Mouse (Mus musculus): ENCODE results near the gene Rapgef1. TPM values are rescaled to one million over a fixed set of nuclear protein-coding genes. Genes with fewer than 3 reads are reported as not detected.

The Rapgef1 gene
- total and polyA plus RNA-seq, 3 experiments, result 86.5 to 185 (median 170) TPM

DNA sequence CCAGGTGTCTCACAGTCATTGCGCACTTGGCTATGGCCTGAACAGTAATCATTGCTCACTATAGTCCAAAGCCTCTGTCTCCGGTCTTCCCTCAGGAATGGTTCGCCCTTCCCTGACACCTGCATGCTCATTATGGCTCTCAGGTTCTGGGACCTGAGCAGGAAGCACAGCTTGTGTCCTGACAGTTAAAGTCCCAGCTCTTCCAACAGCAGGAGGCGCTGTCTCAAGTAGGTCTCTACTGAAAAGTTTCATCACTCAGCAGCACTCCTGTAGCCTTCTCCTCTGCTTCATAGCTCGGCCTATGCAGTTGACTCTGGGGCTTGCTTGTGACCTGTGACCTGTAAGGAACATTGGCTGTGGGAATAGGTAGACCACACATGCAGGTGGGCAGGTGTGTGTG lies 45.9 kb downstream of the Rapgef1 start:
- Histone ChIP-seq H3K4me2 (ENCODE audit: insufficient read depth, low read depth, poor library complexity, severe bottlenecking) (no peak overlapping the region), H3K9ac (ENCODE audit: insufficient read depth, low read depth) (no peak overlapping the region), H3K79me2 (replicated peaks; ENCODE audit: control insufficient read depth, extremely low read depth, insufficient read depth, poor library complexity, severe bottlenecking) (peaks cover 91% of the 10 kb centered on the region), H3K4me3 (replicated peaks in 1 of 3; ENCODE audit: low read depth in 2 of 3, low read length in 2 of 3, poor library complexity in 1 of 3) (no peak overlapping the region), H3K9me3 (replicated peaks; ENCODE audit: low read length) (no peaks in the 10 kb centered on the region), H3K27ac (ENCODE audit: insufficient read depth, low read depth) (peak overlapping the region; percentile 58), H3K4me1 (ENCODE audit: control insufficient read depth in 1 of 2, insufficient read depth in 2 of 2) (peaks cover 80 to 100% of the 10 kb centered on the region in 2 experiments), H3K27me3 (replicated peaks) (no peaks in the 10 kb centered on the region), H3K36me3 (replicated peaks in 1 of 2; ENCODE audit: control insufficient read depth in 1 of 2, insufficient read depth in 1 of 2, low read length in 1 of 2) (peaks cover 10 to 72% of the 10 kb centered on the region in 2 experiments)
- in situ Hi-C loops (cut with MboI; ENCODE audit: low pct_ligation_motif_present, low pct_unique_long_range_greater_than_20kb, low sequenced_read_pairs), result no loop called here
- TF ChIP-seq ZC3H11A (IDR thresholded peaks at IDR 0.05; ENCODE audit: low read depth, low read length), result no peak
- peak; percentile 65 for TF ChIP-seq SMC3 (IDR thresholded peaks at IDR 0.05; ENCODE audit: low read depth, low read length)
- peak; percentile 58 to 66 for TF ChIP-seq CTCF (conservative IDR thresholded peaks at IDR 0.05 in 1 of 2, IDR thresholded peaks at IDR 0.05 in 1 of 2; ENCODE audit: low read depth in 2 of 2, low read length in 2 of 2)
- TF ChIP-seq MYC (IDR thresholded peaks at IDR 0.05; ENCODE audit: low read depth, low read length), result 0 out of 2 replicates have a peak, but pooled peaks have one; percentile 16
- TF ChIP-seq RAD21 (IDR thresholded peaks at IDR 0.05; ENCODE audit: low read depth, low read length), result peak; percentile 37
- TF ChIP-seq MAZ (IDR thresholded peaks at IDR 0.05; ENCODE audit: low read depth, low read length), result 0 out of 2 replicates have a peak, but pooled peaks have one; percentile 19
- no peak for TF ChIP-seq NELFE (IDR thresholded peaks at IDR 0.05; ENCODE audit: low read depth, low read length)
- no peak for TF ChIP-seq POLR2A (IDR thresholded peaks at IDR 0.05; ENCODE audit: low read depth, low read length)
- peak; percentile 71 for DNase-seq (ENCODE audit: extremely low read depth)
- dilution Hi-C loops (cut with MboI; ENCODE audit: extremely low pct_ligation_motif_present, extremely low pct_unique_long_range_greater_than_20kb, low sequenced_read_pairs), result no loop called here

DNA sequence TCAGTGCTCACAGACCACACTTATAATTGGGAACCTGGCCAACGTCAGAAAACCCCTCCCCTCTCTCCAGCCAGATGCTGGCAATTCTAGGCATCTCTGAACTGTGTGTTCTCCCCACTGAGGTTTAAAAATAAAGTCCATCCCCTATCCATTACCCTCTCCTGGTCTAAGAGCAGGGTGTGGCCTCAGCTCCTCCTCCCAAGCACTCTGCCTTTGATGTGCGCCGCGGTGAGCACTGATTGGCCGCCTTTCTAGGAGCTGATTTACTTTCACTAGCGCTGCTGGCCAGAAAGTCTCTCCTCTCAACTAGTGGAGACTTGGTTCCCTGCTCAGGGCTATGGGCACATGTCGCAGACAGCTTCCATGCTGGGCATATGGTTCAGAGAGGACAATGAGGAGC lies 47.1 kb downstream of the Rapgef1 start:
- H3K9ac ChIP-seq (ENCODE audit: insufficient read depth, low read depth), result no peak overlapping the region
- no peak for DNase-seq (ENCODE audit: extremely low read depth)

DNA sequence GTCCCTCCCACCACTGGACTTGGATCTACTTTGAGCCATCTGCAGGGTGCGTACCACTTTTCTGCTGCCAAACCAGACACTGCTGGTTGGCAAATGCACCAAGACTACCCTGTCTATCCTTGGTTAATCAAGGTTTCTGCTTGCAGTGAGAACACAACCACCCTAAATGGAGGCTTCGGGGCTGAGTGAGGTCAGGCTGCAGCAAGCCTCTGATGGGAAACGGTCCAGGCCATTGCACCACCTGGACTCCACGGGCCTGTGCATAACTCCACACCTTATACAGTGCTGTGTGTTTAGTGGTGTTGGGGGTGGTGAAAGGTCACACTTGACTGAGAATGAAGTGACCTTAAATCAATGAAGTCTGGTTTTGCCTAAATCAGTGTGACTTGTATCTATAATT lies 47.6 kb downstream of the Rapgef1 start:
- H3K4me1 ChIP-seq (ENCODE audit: control insufficient read depth in 1 of 2, insufficient read depth in 2 of 2), result peaks cover 90 to 100% of the 10 kb centered on the region in 2 experiments
- in situ Hi-C loops (cut with MboI; ENCODE audit: low pct_ligation_motif_present, low pct_unique_long_range_greater_than_20kb, low sequenced_read_pairs) (no loop called here), dilution Hi-C loops (cut with MboI; ENCODE audit: extremely low pct_ligation_motif_present, extremely low pct_unique_long_range_greater_than_20kb, low sequenced_read_pairs) (no loop called here)
- peaks cover 10 to 74% of the 10 kb centered on the region in 2 experiments for H3K36me3 ChIP-seq (replicated peaks in 1 of 2; ENCODE audit: control insufficient read depth in 1 of 2, insufficient read depth in 1 of 2, low read length in 1 of 2)
- no peak for DNase-seq (ENCODE audit: extremely low read depth)
- no peaks in the 10 kb centered on the region for H3K9me3 ChIP-seq (replicated peaks; ENCODE audit: low read length)
- no peak overlapping the region for H3K9ac ChIP-seq (ENCODE audit: insufficient read depth, low read depth)
- TF ChIP-seq BHLHE40 (IDR thresholded peaks at IDR 0.05; ENCODE audit: low read depth, low read length), result no peak
- TF ChIP-seq PAX5 (IDR thresholded peaks at IDR 0.05; ENCODE audit: low read length), result no peak
- TF ChIP-seq RCOR1 (conservative IDR thresholded peaks at IDR 0.05; ENCODE audit: low read depth, low read length), result no peak
- TF ChIP-seq KAT2A (IDR thresholded peaks at IDR 0.05; ENCODE audit: insufficient replicate concordance, low read length), result no peak
- no peak for TF ChIP-seq MAZ (IDR thresholded peaks at IDR 0.05; ENCODE audit: low read depth, low read length)
- TF ChIP-seq NELFE (IDR thresholded peaks at IDR 0.05; ENCODE audit: low read depth, low read length), result no peak
- TF ChIP-seq POLR2A (IDR thresholded peaks at IDR 0.05; ENCODE audit: low read depth, low read length), result no peak
- peak overlapping the region; percentile 11; the same call in 1 of the 2 replicates for H3K27ac ChIP-seq (ENCODE audit: insufficient read depth, low read depth)
- H3K27me3 ChIP-seq (replicated peaks), result no peaks in the 10 kb centered on the region
- peaks cover 98% of the 10 kb centered on the region for H3K79me2 ChIP-seq (replicated peaks; ENCODE audit: control insufficient read depth, extremely low read depth, insufficient read depth, poor library complexity, severe bottlenecking)
- no peak overlapping the region for H3K4me2 ChIP-seq (ENCODE audit: insufficient read depth, low read depth, poor library complexity, severe bottlenecking)
- H3K4me3 ChIP-seq (replicated peaks in 1 of 3; ENCODE audit: low read depth in 2 of 3, low read length in 2 of 3, poor library complexity in 1 of 3), result no peak overlapping the region

More for the DNA sequence above, 47.1 kb downstream of the Rapgef1 start:
- Histone ChIP-seq H3K4me3 (replicated peaks in 1 of 3; ENCODE audit: low read depth in 2 of 3, low read length in 2 of 3, poor library complexity in 1 of 3) (no peak overlapping the region), H3K79me2 (replicated peaks; ENCODE audit: control insufficient read depth, extremely low read depth, insufficient read depth, poor library complexity, severe bottlenecking) (peaks cover 95% of the 10 kb centered on the region), H3K36me3 (replicated peaks in 1 of 2; ENCODE audit: control insufficient read depth in 1 of 2, insufficient read depth in 1 of 2, low read length in 1 of 2) (peaks cover 10 to 74% of the 10 kb centered on the region in 2 experiments), H3K27ac (ENCODE audit: insufficient read depth, low read depth) (peak overlapping the region; percentile 58; the same call in 1 of the 2 replicates), H3K4me1 (ENCODE audit: control insufficient read depth in 1 of 2, insufficient read depth in 2 of 2) (peaks cover 87 to 100% of the 10 kb centered on the region in 2 experiments), H3K4me2 (ENCODE audit: insufficient read depth, low read depth, poor library complexity, severe bottlenecking) (no peak overlapping the region), H3K27me3 (replicated peaks) (no peaks in the 10 kb centered on the region), H3K9me3 (replicated peaks; ENCODE audit: low read length) (no peaks in the 10 kb centered on the region)
- TF ChIP-seq JUN (IDR thresholded peaks at IDR 0.05; ENCODE audit: insufficient read depth, low read depth, low read length) (no peak), TCF12 (IDR thresholded peaks at IDR 0.05; ENCODE audit: low read depth, low read length) (0 out of 2 replicates have a peak, but pooled peaks have one; percentile 38)
- in situ Hi-C loops (cut with MboI; ENCODE audit: low pct_ligation_motif_present, low pct_unique_long_range_greater_than_20kb, low sequenced_read_pairs), result no loop called here
- dilution Hi-C loops (cut with MboI; ENCODE audit: extremely low pct_ligation_motif_present, extremely low pct_unique_long_range_greater_than_20kb, low sequenced_read_pairs), result no loop called here

Measured in CH12.LX (cell line).